Comparison of ENCODE assay signal across 16 mouse cellular contexts in genomic region chr11:77875269-77875668, GRCm38 (mm10). TPM values are rescaled to one million over a fixed set of nuclear protein-coding genes. Genes with fewer than 3 reads are reported as not detected.
A peak's percentile ranks its signal among the peaks of the same experiment; 100 is the strongest.
DNase-seq lines count a peak whose midpoint lies in the region; ATAC-seq and TF ChIP-seq lines count a peak whose summit lies in the region.
"Had no signal": no experiment of that assay in that cellular context is flagged by ENCODE, and none has a peak within 500 bp of the region (broad histone marks: within the 10 kb centered on the region; RNA-seq: fewer than 3 reads in every experiment).

No protein-coding gene starts in this region.

- H3K4me2 ChIP-seq in forebrain, embryonic 16.5 days (ENCODE audit: low read length), result no peak overlapping the region
- H3K4me2 ChIP-seq in midbrain, embryonic 13.5 days (replicated peaks), result no peak overlapping the region
- no peak overlapping the region for H3K4me2 ChIP-seq in intestine, postnatal 0 days (replicated peaks; ENCODE audit: low read depth)

- H3K4me3 ChIP-seq in heart, embryonic 10.5 days, result no peak overlapping the region
- no peak overlapping the region for H3K4me3 ChIP-seq in ES-E14 (ENCODE audit: insufficient read depth in 1 of 2, low read depth in 1 of 2, low read length in 2 of 2, poor library complexity in 1 of 2, severe bottlenecking in 1 of 2)
- H3K4me3 ChIP-seq in forebrain, embryonic 16.5 days (replicated peaks; ENCODE audit: low read length), result no peak overlapping the region
- H3K4me3 ChIP-seq in midbrain, embryonic 13.5 days (replicated peaks), result no peak overlapping the region
- H3K4me3 ChIP-seq in intestine, postnatal 0 days (ENCODE audit: low read depth, low read length), result no peak overlapping the region
- H3K4me3 ChIP-seq: embryonic facial prominence, embryonic 13.5 days; limb, embryonic 10.5 days had no signal

- H3K9ac ChIP-seq in ES-E14 (ENCODE audit: insufficient read depth, low read depth, low read length, poor library complexity, severe bottlenecking), result no peak overlapping the region
- H3K9ac ChIP-seq in forebrain, embryonic 16.5 days (replicated peaks; ENCODE audit: low read depth, low read length), result no peak overlapping the region; the same call in 1 of the 2 replicates
- H3K9ac ChIP-seq in midbrain, embryonic 13.5 days (replicated peaks), result no peak overlapping the region
- H3K9ac ChIP-seq in intestine, postnatal 0 days (ENCODE audit: low read depth, low read length), result no peak overlapping the region
- H3K9ac ChIP-seq: embryonic facial prominence, embryonic 13.5 days; liver, embryonic 14.5 days had no signal

- peak overlapping the region; percentile 83; the same call in 1 of the 2 replicates for H3K27ac ChIP-seq in heart, embryonic 10.5 days
- H3K27ac ChIP-seq in ES-E14 (ENCODE audit: insufficient read depth, low read depth, low read length, poor library complexity, severe bottlenecking), result peak overlapping the region; percentile 28; the same call in 1 of the 2 replicates
- peak overlapping the region; percentile 76 for H3K27ac ChIP-seq in forebrain, embryonic 16.5 days (ENCODE audit: low read length)
- peak overlapping the region; percentile 84 for H3K27ac ChIP-seq in midbrain, embryonic 13.5 days
- no peak overlapping the region for H3K27ac ChIP-seq in intestine, postnatal 0 days (ENCODE audit: low read depth, low read length)
- H3K27ac ChIP-seq: limb, embryonic 10.5 days; liver, embryonic 14.5 days had no signal

- WGBS in heart, embryonic 10.5 days, result 56% methylated on average over 5 of the region's 5 CpGs
- 14% methylated on average over 5 of the region's 5 CpGs for WGBS in forebrain, embryonic 16.5 days
- 29% methylated on average over 5 of the region's 5 CpGs for WGBS in midbrain, embryonic 13.5 days
- WGBS in intestine, postnatal 0 days, result 71% methylated on average over 5 of the region's 5 CpGs

- peak; percentile 77 for ATAC-seq in forebrain, embryonic 16.5 days
- ATAC-seq in midbrain, embryonic 13.5 days, result peak; percentile 82
- ATAC-seq in activated CD4-positive, CD25-positive, alpha-beta regulatory T cell, adult 4 months, result no peak
- ATAC-seq in intestine, postnatal 0 days, result no peak

- H3K36me3 ChIP-seq in heart, embryonic 10.5 days, result no peaks in the 10 kb centered on the region
- H3K36me3 ChIP-seq in ES-E14 (ENCODE audit: control insufficient read depth, insufficient read depth, low read length, poor library complexity, severe bottlenecking), result no peaks in the 10 kb centered on the region
- H3K36me3 ChIP-seq in forebrain, embryonic 16.5 days (ENCODE audit: control insufficient read depth, insufficient read depth), result no peaks in the 10 kb centered on the region
- H3K36me3 ChIP-seq in midbrain, embryonic 13.5 days, result no peaks in the 10 kb centered on the region
- H3K36me3 ChIP-seq in intestine, postnatal 0 days (ENCODE audit: control insufficient read depth, insufficient read depth), result no peaks in the 10 kb centered on the region
- H3K36me3 ChIP-seq: embryonic facial prominence, embryonic 13.5 days; G1E; limb, embryonic 10.5 days had no signal

- H3K4me1 ChIP-seq in heart, embryonic 10.5 days, result peaks cover 53% of the 10 kb centered on the region
- peaks cover 17 to 29% of the 10 kb centered on the region in 2 experiments for H3K4me1 ChIP-seq in ES-E14 (ENCODE audit: control insufficient read depth in 2 of 2, insufficient read depth in 2 of 2, low read length in 2 of 2, poor library complexity in 1 of 2)
- H3K4me1 ChIP-seq in forebrain, embryonic 16.5 days (replicated peaks; ENCODE audit: control insufficient read depth, insufficient read depth, low read length), result peaks cover 63% of the 10 kb centered on the region
- H3K4me1 ChIP-seq in midbrain, embryonic 13.5 days (replicated peaks), result peaks cover 63% of the 10 kb centered on the region
- H3K4me1 ChIP-seq in intestine, postnatal 0 days (replicated peaks; ENCODE audit: control insufficient read depth, insufficient read depth, low read length), result no peaks in the 10 kb centered on the region

- H3K9me3 ChIP-seq in heart, embryonic 10.5 days, result no peaks in the 10 kb centered on the region
- no peaks in the 10 kb centered on the region for H3K9me3 ChIP-seq in ES-E14 (ENCODE audit: control insufficient read depth, insufficient read depth, low read depth, low read length)
- no peaks in the 10 kb centered on the region for H3K9me3 ChIP-seq in forebrain, embryonic 16.5 days (ENCODE audit: control insufficient read depth, low read length)
- H3K9me3 ChIP-seq in midbrain, embryonic 13.5 days, result no peaks in the 10 kb centered on the region
- no peaks in the 10 kb centered on the region for H3K9me3 ChIP-seq in intestine, postnatal 0 days (ENCODE audit: control insufficient read depth)
- H3K9me3 ChIP-seq: embryonic facial prominence, embryonic 13.5 days; G1E; limb, embryonic 10.5 days had no signal

- intact Hi-C loops in heart, postnatal 36 days (cut with DNase I), result loop anchor here (5.0 kb wide), 1 partner anchor 38 kb away; no protein-coding TSS in a partner anchor

- H3K27me3 ChIP-seq in heart, embryonic 10.5 days (ENCODE audit: insufficient read depth, poor library complexity, severe bottlenecking), result no peaks in the 10 kb centered on the region
- H3K27me3 ChIP-seq in forebrain, embryonic 16.5 days (replicated peaks; ENCODE audit: control insufficient read depth, insufficient read depth, low read length), result no peaks in the 10 kb centered on the region
- peaks cover 5% of the 10 kb centered on the region; the same call in 1 of the 2 replicates for H3K27me3 ChIP-seq in midbrain, embryonic 13.5 days
- H3K27me3 ChIP-seq in intestine, postnatal 0 days (replicated peaks; ENCODE audit: control insufficient read depth, insufficient read depth, low read length), result no peaks in the 10 kb centered on the region

- no peak for DNase-seq in heart, embryonic 10.5 days (ENCODE audit: low spot score)
- DNase-seq in heart, postnatal 36 days, result no peak
- no peak for DNase-seq in ES-E14 (ENCODE audit: low read depth, low spot score)
- DNase-seq in layer of hippocampus, adult 11-12 months (ENCODE audit: low spot score), result no peak
- DNase-seq: adrenal gland, postnatal 25 days; kidney, adult 9 months; lung, postnatal 10 days had no signal

- TF ChIP-seq CTCF in intestine, postnatal 0 days (IDR thresholded peaks at IDR 0.05; ENCODE audit: low read depth), result no peak

- in situ Hi-C loops in ES-E14 (cut with MboI; ENCODE audit: low sequenced_read_pairs in 2 of 2, unreplicated experiment in 2 of 2), result no loop called here

TF ChIP-seq in ES-E14, 5 proteins besides CTCF, POLR2A, EP300 and RAD21:
- TF ChIP-seq CHD2 (IDR thresholded peaks at IDR 0.05; ENCODE audit: low read depth, low read length) (no peak), MAFK (IDR thresholded peaks at IDR 0.05; ENCODE audit: insufficient read depth, low read depth, low read length) (no peak), HCFC1 (IDR thresholded peaks at IDR 0.05; ENCODE audit: borderline replicate concordance, insufficient read depth, low read length) (no peak)

RNA-seq across cellular contexts. Expression of gene Pipox, which starts 18.6 kb away (rescaled TPM):
- 2.0 and 3.0 TPM in 2 replicates for polyA plus RNA-seq in heart, embryonic 10.5 days (2016; fragmentation: Nextera tagmentation; extraction: Ambion mirVana)
- total RNA-seq in heart, postnatal 36 days (2021), result under 1 TPM; 0.53 to 0.89 TPM
- total RNA-seq in ES-E14 (2012; rRNA removed), result 27.3 and 33.3 TPM in 2 replicates
- polyA plus RNA-seq in forebrain, embryonic 16.5 days (2015; fragmentation: Nextera tagmentation; extraction: Ambion mirVana), result 8.6 and 12.6 TPM in 2 replicates
- polyA plus RNA-seq in midbrain, embryonic 13.5 days (2015; fragmentation: Nextera tagmentation; extraction: Ambion mirVana), result 8.6 and 11.0 TPM in 2 replicates
- polyA plus RNA-seq in activated CD4-positive, CD25-positive, alpha-beta regulatory T cell, adult 4 months (2017; shearing (Covaris generic)), result 1 to 10 TPM in 1 of 2 experiments, under 1 TPM in 1; 0.52 to 1.6 TPM
- 45.7 and 57.1 TPM in 2 replicates for polyA plus RNA-seq in intestine, postnatal 0 days (2015; fragmentation: Nextera tagmentation; extraction: Ambion mirVana)
- total RNA-seq: G1E; hematopoietic stem cell, adult 5-6 weeks had no signal
- polyA plus RNA-seq: G1E had no signal

RNA-seq across cellular contexts. Expression of gene Sez6, which starts 55.3 kb away (rescaled TPM):
- 0.05 and 0.30 TPM in 2 replicates for polyA plus RNA-seq in heart, embryonic 10.5 days (2016; fragmentation: Nextera tagmentation; extraction: Ambion mirVana)
- under 1 TPM; 0.16 to 0.44 TPM for total RNA-seq in heart, postnatal 36 days (2021)
- total RNA-seq in ES-E14 (2012; rRNA removed), result 0.45 and 0.63 TPM in 2 replicates
- polyA plus RNA-seq in forebrain, embryonic 16.5 days (2015; fragmentation: Nextera tagmentation; extraction: Ambion mirVana), result 257 and 284 TPM in 2 replicates
- polyA plus RNA-seq in midbrain, embryonic 13.5 days (2015; fragmentation: Nextera tagmentation; extraction: Ambion mirVana), result 118 TPM in 2 replicates
- under 1 TPM in 1 of 2 experiments, not detected in 1; 0.20 TPM for polyA plus RNA-seq in activated CD4-positive, CD25-positive, alpha-beta regulatory T cell, adult 4 months (2017; shearing (Covaris generic))
- 0.77 and 0.80 TPM in 2 replicates for polyA plus RNA-seq in intestine, postnatal 0 days (2015; fragmentation: Nextera tagmentation; extraction: Ambion mirVana)
- total RNA-seq: hematopoietic stem cell, adult 5-6 weeks had no signal

Comparison
In these comparisons a context has a peak if more than half of its experiments do, and no peak if none do; other contexts are left out.
1. ATAC-seq: peak in forebrain, embryonic 16.5 days (single experiment) and midbrain, embryonic 13.5 days (single experiment); none in activated CD4-positive, CD25-positive, alpha-beta regulatory T cell, adult 4 months (single experiment) and intestine, postnatal 0 days (single experiment).
2. RNA of gene Sez6, which starts 55.3 kb away (polyA plus RNA-seq): 257 to 284 TPM in forebrain, embryonic 16.5 days and 118 TPM in midbrain, embryonic 13.5 days; 0.77 to 0.80 TPM in intestine, postnatal 0 days, 0.05 to 0.30 TPM in heart, embryonic 10.5 days and 0.20 TPM in activated CD4-positive, CD25-positive, alpha-beta regulatory T cell, adult 4 months; every median in the first group is over 10 times any median in the second.